Mouse (Mus musculus) frontal cortex, adult (tissue): ENCODE results near the gene 4930522L14Rik.
A peak's percentile ranks its signal among the peaks of the same experiment; 100 is the strongest.
"Not testable (repeated sequence)": the region's sequence is repeated elsewhere in the genome, so short reads cannot be mapped to it uniquely, and the experiment has no call there.

Experiments used
- ATAC-seq: cut with Nextera tagmentation; 2 replicates; pipeline ENCODE4 v1.9.2; 2017; ENCODE audit warnings: mild to moderate bottlenecking, moderate library complexity, mixed read lengths; ENCODE audit not compliant: low TSS enrichment

Gene 4930522L14Rik

DNA sequence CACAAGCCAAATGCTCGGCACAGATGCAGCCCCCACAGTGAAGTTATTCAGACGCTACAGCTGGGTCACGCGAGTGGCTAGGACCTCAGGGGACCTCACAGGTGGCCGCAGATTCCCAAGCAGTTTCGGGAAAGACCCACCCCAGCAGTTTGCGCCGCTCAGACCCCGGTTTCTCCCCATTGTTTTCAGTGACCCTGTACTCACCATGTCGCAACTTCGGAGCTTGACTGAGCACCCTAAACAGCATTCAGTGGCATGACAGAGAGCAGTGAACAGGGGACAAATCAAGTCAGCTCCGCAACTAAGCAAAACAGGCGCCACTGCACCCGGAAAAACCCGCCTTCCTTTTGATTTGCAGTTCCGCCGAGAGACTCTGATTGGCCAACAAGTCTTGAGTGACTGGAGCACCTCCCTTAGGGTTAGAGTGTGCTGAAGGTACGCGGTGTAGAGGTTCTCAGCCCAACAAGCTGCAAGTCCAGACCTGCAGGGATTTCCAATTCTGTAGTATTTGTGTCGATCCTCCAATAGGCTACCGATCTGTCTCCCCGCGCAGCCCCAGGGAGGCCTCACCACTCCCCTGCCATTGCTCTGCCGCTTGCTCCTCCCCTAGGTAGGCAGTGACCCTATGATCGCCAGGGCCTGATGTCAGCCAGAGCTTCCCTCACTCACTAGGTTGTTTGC is at the start of gene 4930522L14Rik:
Gene 4930522L14Rik (minus strand): TSS at position 496 of the 681 bp plus-strand sequence.
- ATAC-seq, result peak; percentile 100

DNA sequence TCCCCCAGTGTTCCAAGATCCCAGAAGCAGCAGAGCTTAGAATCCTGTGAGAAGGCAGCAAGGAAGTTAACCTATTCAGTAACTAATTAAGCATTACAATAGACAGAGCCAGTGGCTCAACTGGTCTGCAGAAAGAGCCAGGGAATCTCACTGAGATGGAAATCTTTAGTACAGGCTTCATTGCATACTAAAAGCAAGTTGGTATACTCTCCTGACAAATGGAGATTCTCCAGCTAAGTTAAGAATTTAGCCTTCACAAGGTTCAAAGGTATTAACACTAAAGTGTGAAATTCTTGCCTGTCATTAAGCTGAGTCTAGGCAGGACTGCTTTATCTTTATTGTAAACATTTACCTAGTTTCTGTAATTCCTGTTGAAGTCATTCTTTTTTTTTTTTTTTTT is 49.8 kb upstream of the 4930522L14Rik start:
- not testable (repeated sequence) for ATAC-seq

GRCm38 (mm10) chr5:109799948-109800347 is 48.3 kb upstream of the 4930522L14Rik start:
- not testable (repeated sequence) for ATAC-seq

GRCm38 (mm10) chr5:109797017-109797416 is 45.3 kb upstream of the 4930522L14Rik start:
- not testable (repeated sequence) for ATAC-seq

DNA sequence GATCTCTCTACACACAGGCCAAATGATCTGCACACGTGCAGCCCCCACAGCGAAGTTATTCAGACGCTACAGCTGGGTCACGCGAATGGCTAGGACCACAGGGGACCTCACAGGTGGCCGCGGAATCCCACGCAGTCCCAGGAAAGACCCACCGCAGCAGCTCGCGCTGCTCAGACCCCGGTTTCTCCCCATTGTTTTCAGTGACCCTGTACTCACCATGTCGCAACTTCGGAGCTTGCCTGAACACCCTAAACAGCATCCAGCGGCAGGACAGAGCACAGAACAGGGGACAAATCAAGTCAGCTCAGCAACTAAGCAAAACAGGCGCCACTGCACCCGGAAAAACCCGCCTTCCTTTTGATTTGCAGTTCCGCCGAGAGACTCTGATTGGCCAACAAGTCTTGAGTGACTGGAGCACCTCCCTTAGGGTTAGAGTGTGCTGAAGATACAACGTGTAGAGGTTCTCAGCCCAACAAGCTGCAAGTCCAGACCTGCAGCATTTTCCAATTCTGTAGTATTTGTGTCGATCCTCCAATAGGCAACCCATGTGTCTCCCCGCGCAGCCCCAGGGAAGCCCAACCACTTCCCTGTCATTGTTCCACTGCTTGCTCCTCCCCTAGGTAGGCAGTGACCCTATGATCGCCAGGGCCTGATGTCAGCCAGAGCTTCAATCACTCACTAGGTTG is 44.4 kb upstream of the 4930522L14Rik start:
- ATAC-seq, result peak; percentile 100

DNA sequence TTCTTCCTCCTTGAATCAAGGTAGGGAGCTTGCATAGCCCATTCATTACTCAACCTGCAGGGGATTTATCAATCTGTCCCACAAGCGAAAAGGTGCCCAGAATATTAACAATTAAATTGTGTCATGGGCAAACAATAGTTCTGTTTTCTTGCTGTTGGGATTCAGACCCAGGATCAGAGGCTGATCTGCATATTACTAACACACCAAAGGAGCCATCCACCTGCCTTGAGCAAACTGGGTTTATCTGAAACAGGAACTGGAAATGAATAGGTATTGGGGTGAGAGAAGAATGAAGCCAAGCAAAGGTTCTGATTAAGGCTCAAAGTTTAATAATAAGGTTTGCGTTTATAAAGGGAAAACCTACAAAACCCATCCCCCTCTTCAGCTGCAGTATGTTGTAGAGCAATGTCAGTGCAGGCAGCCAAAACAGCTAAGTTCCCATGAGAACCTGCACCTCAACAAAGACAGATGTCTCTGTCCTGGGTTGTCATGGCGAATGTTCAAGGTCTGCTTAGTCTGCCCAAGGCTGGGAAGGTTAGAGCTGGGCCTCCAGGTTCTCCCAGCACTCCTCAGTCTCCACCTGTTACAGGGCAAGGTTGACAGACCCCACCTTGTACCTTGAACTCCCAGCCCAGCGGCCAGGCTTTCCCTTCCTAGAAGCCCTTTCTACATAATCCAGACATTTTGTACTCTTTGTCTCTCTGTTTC is 541 bp upstream of the 4930522L14Rik start:
- not testable (repeated sequence) for ATAC-seq

GRCm38 (mm10) chr5:109745081-109745480 is 6.6 kb downstream of the 4930522L14Rik start:
- ATAC-seq, result not testable (repeated sequence)

DNA sequence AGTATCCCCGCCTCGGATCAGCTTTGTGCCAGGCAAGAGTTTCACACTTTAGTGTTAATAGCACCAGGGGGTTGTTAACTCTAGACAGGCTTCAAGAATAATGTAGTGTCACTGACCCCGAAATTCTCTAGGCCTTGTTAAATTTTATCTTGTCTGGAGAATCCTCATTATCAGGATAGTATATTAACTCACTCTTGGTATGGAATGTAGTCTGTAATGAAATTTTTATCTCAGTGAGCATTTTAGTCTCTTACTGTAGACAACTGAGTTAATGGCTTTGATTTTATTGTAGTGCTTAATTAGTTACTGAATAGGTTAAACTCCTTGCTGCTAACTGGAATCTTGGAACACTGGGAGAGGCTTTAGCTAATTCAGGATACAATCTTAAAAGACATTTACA is 34.3 kb downstream of the 4930522L14Rik start:
- not testable (repeated sequence) for ATAC-seq

GRCm38 (mm10) chr5:109691205-109691965 is 60.3 kb downstream of the 4930522L14Rik start:
- peak; percentile 21 for ATAC-seq

- peak; percentile 100 for ATAC-seq
Measured at GRCm38 (mm10) chr5:109690537-109691201, 61.0 kb downstream of the 4930522L14Rik start, which contains the start of gene 5430403G16Rik. Gene 5430403G16Rik, minus strand, starts transcription at chr5:109691041.
